Mouse (Mus musculus): ENCODE data around the gene Crybb1. TPM values are rescaled to one million over a fixed set of nuclear protein-coding genes. Genes with fewer than 3 reads are reported as not detected.

Crybb1 gene
- total RNA-seq (2021) = 1 to 10 TPM; 2.5 to 2.9 TPM

- peak; percentile 35 for DNase-seq (ENCODE audit: low spot score)
- intact Hi-C loops (cut with DNase I) = no loop called here
Observed at GRCm38 (mm10) chr5:112255426-112255825, at the start of gene Crybb1. TSS of gene Crybb1 (plus strand) at chr5:112255815.

GRCm38 (mm10) chr5:112206543-112207255 is 48.9 kb upstream of the Crybb1 start:
- no peak for DNase-seq (ENCODE audit: low spot score)
- intact Hi-C loops (cut with DNase I) = no loop called here

- intact Hi-C loops (cut with DNase I) = no loop called here
- DNase-seq (ENCODE audit: low spot score) = no peak
Observed at GRCm38 (mm10) chr5:112208321-112208720, 47.3 kb upstream of the Crybb1 start.

GRCm38 (mm10) chr5:112210104-112210503 is 45.5 kb upstream of the Crybb1 start:
- no peak for DNase-seq (ENCODE audit: low spot score)
- intact Hi-C loops (cut with DNase I) = no loop called here

GRCm38 (mm10) chr5:112211911-112212310 is 43.7 kb upstream of the Crybb1 start:
- intact Hi-C loops (cut with DNase I) = no loop called here
- DNase-seq (ENCODE audit: low spot score) = no peak

- no peak for DNase-seq (ENCODE audit: low spot score)
- intact Hi-C loops (cut with DNase I) = no loop called here
Observed at GRCm38 (mm10) chr5:112212711-112213264, 42.8 kb upstream of the Crybb1 start.

- DNase-seq (ENCODE audit: low spot score) = no peak
- intact Hi-C loops (cut with DNase I) = loop anchor here (2.0 kb wide), 1 partner anchor 215 kb away; no protein-coding TSS in a partner anchor
Observed at GRCm38 (mm10) chr5:112213331-112214240, 42.0 kb upstream of the Crybb1 start.

GRCm38 (mm10) chr5:112214419-112214818 is 41.2 kb upstream of the Crybb1 start:
- intact Hi-C loops (cut with DNase I) = loop anchor here (2.0 kb wide), 1 partner anchor 214 kb away; no protein-coding TSS in a partner anchor
- DNase-seq (ENCODE audit: low spot score) = no peak

GRCm38 (mm10) chr5:112215291-112215751 is 40.3 kb upstream of the Crybb1 start:
- DNase-seq (ENCODE audit: low spot score) = no peak
- intact Hi-C loops (cut with DNase I) = loop anchor here (2.0 kb wide), 1 partner anchor 213 kb away; no protein-coding TSS in a partner anchor

- DNase-seq (ENCODE audit: low spot score) = no peak
- intact Hi-C loops (cut with DNase I) = loop anchor here (2.0 kb wide), 1 partner anchor 213 kb away; no protein-coding TSS in a partner anchor
Observed at GRCm38 (mm10) chr5:112215801-112216251, 39.8 kb upstream of the Crybb1 start.

- no peak for DNase-seq (ENCODE audit: low spot score)
- intact Hi-C loops (cut with DNase I) = no loop called here
Observed at GRCm38 (mm10) chr5:112216335-112216734, 39.3 kb upstream of the Crybb1 start.

- intact Hi-C loops (cut with DNase I) = no loop called here
- no peak for DNase-seq (ENCODE audit: low spot score)
Observed at GRCm38 (mm10) chr5:112217031-112217430, 38.6 kb upstream of the Crybb1 start.

- DNase-seq (ENCODE audit: low spot score) = no peak
- intact Hi-C loops (cut with DNase I) = no loop called here
Observed at GRCm38 (mm10) chr5:112218679-112219078, 36.9 kb upstream of the Crybb1 start.

GRCm38 (mm10) chr5:112219398-112219797 is 36.2 kb upstream of the Crybb1 start:
- intact Hi-C loops (cut with DNase I) = no loop called here
- no peak for DNase-seq (ENCODE audit: low spot score)

- DNase-seq (ENCODE audit: low spot score) = no peak
- intact Hi-C loops (cut with DNase I) = no loop called here
Observed at GRCm38 (mm10) chr5:112220203-112220602, 35.4 kb upstream of the Crybb1 start.

GRCm38 (mm10) chr5:112225591-112225990 is 30.0 kb upstream of the Crybb1 start:
- intact Hi-C loops (cut with DNase I) = no loop called here
- no peak for DNase-seq (ENCODE audit: low spot score)

- intact Hi-C loops (cut with DNase I) = no loop called here
- no peak for DNase-seq (ENCODE audit: low spot score)
Observed at GRCm38 (mm10) chr5:112227354-112227753, 28.3 kb upstream of the Crybb1 start.

GRCm38 (mm10) chr5:112227898-112228239 is 27.7 kb upstream of the Crybb1 start:
- DNase-seq (ENCODE audit: low spot score) = no peak
- intact Hi-C loops (cut with DNase I) = no loop called here

GRCm38 (mm10) chr5:112228240-112229076 is 27.2 kb upstream of the Crybb1 start:
- intact Hi-C loops (cut with DNase I) = no loop called here
- DNase-seq (ENCODE audit: low spot score) = no peak

- intact Hi-C loops (cut with DNase I) = no loop called here
Observed at GRCm38 (mm10) chr5:112235806-112236205, 19.8 kb upstream of the Crybb1 start.

More at GRCm38 (mm10) chr5:112235806-112236205, 19.8 kb upstream of the Crybb1 start:
- no peak for DNase-seq (ENCODE audit: low spot score)
